Mouse (Mus musculus) intestine, embryonic 15.5 days (tissue): ENCODE results near the gene Fbxo27. TPM values are rescaled to one million over a fixed set of nuclear protein-coding genes. Genes with fewer than 3 reads are reported as not detected.

Experiments
- ATAC-seq: fragments of 200-750 bp; cut with Nextera tagmentation; 2 replicates; pipeline ENCODE4 v1.8.0; 2017; ENCODE audit warnings: moderate TSS enrichment, moderate library complexity
- H3K27ac ChIP-seq: fragments of 300-500 bp; sonication (generic); 2 replicates; pipeline ENCODE4 v1.5.1; 2015; ENCODE audit warnings: mild to moderate bottlenecking, inconsistent platforms
- H3K27me3 ChIP-seq: fragments of 300-500 bp; sonication (generic); replicated peaks from 2 replicates; pipeline ENCODE4 v1.6.1; 2015; ENCODE audit warnings: inconsistent platforms
- H3K36me3 ChIP-seq: fragments of 300-500 bp; sonication (generic); 2 replicates; pipeline ENCODE4 v1.6.1; 2015; ENCODE audit warnings: inconsistent platforms
- H3K4me1 ChIP-seq: fragments of 300-500 bp; sonication (generic); replicated peaks from 2 replicates; pipeline ENCODE4 v1.6.1; 2015; ENCODE audit warnings: inconsistent platforms
- H3K4me2 ChIP-seq: fragments of 300-500 bp; sonication (generic); replicated peaks from 2 replicates; pipeline ENCODE4 v1.6.1; 2015; ENCODE audit warnings: mild to moderate bottlenecking, inconsistent platforms
- H3K4me3 ChIP-seq: fragments of 300-500 bp; sonication (generic); replicated peaks from 2 replicates; pipeline ENCODE4 v1.5.1; 2015; ENCODE audit warnings: inconsistent platforms
- H3K9ac ChIP-seq: fragments of 300-500 bp; sonication (generic); 2 replicates; pipeline ENCODE4 v1.6.1; 2015; ENCODE audit warnings: inconsistent platforms
- H3K9me3 ChIP-seq: fragments of 300-500 bp; sonication (generic); 2 replicates; pipeline ENCODE4 v1.6.1; 2016; ENCODE audit warnings: inconsistent platforms
- WGBS: fragments of 180-500 bp; shearing (Covaris S2); methylation state at CpG from one replicate; pipeline ENCODE4 v1.1.7; 2015; 5-methylcytosine and 5-hydroxymethylcytosine counted together
- polyA plus RNA-seq: library from polyadenylated mRNA; unstranded; fragments of >200 nt; fragmentation: Nextera tagmentation; extraction: Ambion mirVana; gene quantifications from 2 replicates; pipeline ENCODE4 v1.2.1, GENCODE M21; 2015

Gene Fbxo27
- polyA plus RNA-seq, 1 experiment from 2014 or later = 2.9 TPM

DNA sequence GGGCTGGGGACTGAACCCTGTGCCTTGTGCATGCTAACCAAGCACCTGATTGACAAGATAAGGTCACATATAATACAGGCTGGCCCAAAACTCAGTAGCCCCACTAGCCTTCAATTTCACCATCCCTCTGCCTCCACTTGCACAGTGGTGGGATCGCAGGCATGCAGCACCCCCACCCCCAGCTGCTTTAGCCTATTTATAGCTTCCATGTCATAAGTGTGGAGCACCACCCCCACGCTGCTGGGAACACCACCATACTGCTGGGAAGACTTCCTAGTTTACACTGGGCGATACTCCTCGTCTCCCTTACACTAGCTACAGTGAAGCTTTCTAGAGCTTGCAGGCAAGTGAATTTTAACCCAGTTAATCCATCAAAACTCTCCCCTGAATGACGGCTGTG, 22.0 kb downstream of the Fbxo27 start:
- no peaks in the 10 kb centered on the region for H3K9me3 ChIP-seq
- H3K9ac ChIP-seq = no peak overlapping the region
- H3K36me3 ChIP-seq = no peaks in the 10 kb centered on the region
- no peaks in the 10 kb centered on the region for H3K27me3 ChIP-seq
- WGBS = 74% methylated on average over 5 of the region's 5 CpGs
- no peak overlapping the region for H3K4me2 ChIP-seq
- H3K4me1 ChIP-seq = 0 out of 2 replicates have a peak, but pooled peaks cover 2% of the 10 kb centered on the region
- no peak overlapping the region for H3K4me3 ChIP-seq
- no peak overlapping the region for H3K27ac ChIP-seq
- ATAC-seq = no peak

GRCm38 (mm10) chr7:28715598-28715997, 22.9 kb downstream of the Fbxo27 start:
- no peak overlapping the region for H3K4me3 ChIP-seq
- no peak overlapping the region for H3K27ac ChIP-seq
- H3K9me3 ChIP-seq = no peaks in the 10 kb centered on the region
- H3K4me1 ChIP-seq = 0 out of 2 replicates have a peak, but pooled peaks cover 2% of the 10 kb centered on the region
- H3K36me3 ChIP-seq = no peaks in the 10 kb centered on the region
- WGBS = 94% methylated on average over 2 of the region's 2 CpGs
- no peaks in the 10 kb centered on the region for H3K27me3 ChIP-seq
- H3K9ac ChIP-seq = no peak overlapping the region
- no peak for ATAC-seq
- H3K4me2 ChIP-seq = no peak overlapping the region

DNA sequence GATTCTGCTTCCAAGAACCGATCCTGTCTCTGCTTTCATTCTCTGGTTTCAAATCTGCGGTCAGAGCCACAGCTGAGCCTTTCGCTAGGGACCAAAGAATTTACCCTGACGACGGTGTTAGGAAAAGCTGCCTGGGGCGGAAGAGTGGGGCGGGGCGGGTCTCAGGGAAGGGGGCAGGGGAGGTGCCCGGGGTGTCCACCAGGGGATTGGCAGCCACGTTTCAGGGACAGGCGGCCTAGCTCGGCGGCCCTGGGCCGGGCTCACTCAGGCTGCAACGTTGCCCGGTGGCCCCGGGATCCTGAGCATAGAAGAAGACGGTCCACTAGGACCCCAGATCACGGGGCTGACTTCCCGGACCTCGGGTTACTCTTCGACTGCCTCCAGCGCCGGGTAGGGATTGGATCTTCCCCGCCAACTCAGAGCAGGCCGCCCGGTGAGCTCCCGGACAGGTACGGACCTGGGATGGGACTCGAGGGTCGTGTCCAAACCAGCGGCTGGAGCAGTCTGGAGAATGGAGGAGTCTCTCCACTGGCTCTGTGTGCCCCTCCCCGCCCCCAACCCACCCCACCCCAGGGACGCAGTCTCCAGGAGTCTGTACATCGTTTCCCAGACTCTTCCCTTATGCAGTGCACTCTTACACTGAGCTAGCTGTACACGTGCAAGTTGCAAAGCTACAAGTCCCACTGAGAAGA, 24.1 kb downstream of the Fbxo27 start, which contains the start of gene Fbxo17:
Gene Fbxo17, plus strand, starts transcription at position 215 of the 692 bp plus-strand sequence.
- Histone ChIP-seq H3K9me3 (no peaks in the 10 kb centered on the region), H3K4me1 (0 out of 2 replicates have a peak, but pooled peaks cover 2% of the 10 kb centered on the region), H3K9ac (peak within 1 kb of the TSS; percentile 58), H3K4me2 (peak within 1 kb of the TSS; percentile 91), H3K27ac (no peak within 1 kb of the TSS), H3K36me3 (no peaks in the 10 kb centered on the region), H3K4me3 (peak within 1 kb of the TSS; percentile 51), H3K27me3 (no peaks in the 10 kb centered on the region)
- WGBS = 5% methylated on average over 36 of the region's 36 CpGs
- ATAC-seq = peak; percentile 83

- no peak overlapping the region for H3K4me3 ChIP-seq
- no peaks in the 10 kb centered on the region for H3K9me3 ChIP-seq
- no peak overlapping the region; the same call in 1 of the 2 replicates for H3K4me2 ChIP-seq
- WGBS = 71% methylated on average over 10 of the region's 10 CpGs
- no peaks in the 10 kb centered on the region for H3K27me3 ChIP-seq
- no peak overlapping the region for H3K9ac ChIP-seq
- no peak overlapping the region for H3K27ac ChIP-seq
- no peak for ATAC-seq
- H3K36me3 ChIP-seq = no peaks in the 10 kb centered on the region
- H3K4me1 ChIP-seq = 0 out of 2 replicates have a peak, but pooled peaks cover 2% of the 10 kb centered on the region
These were observed 25.1 kb downstream of the Fbxo27 start for GRCm38 (mm10) chr7:28717726-28718125.

GRCm38 (mm10) chr7:28719159-28719558, 26.5 kb downstream of the Fbxo27 start:
- Histone ChIP-seq H3K4me2 (no peak overlapping the region), H3K36me3 (no peaks in the 10 kb centered on the region), H3K27ac (no peak overlapping the region), H3K9me3 (no peaks in the 10 kb centered on the region), H3K4me1 (0 out of 2 replicates have a peak, but pooled peaks cover 2% of the 10 kb centered on the region), H3K27me3 (no peaks in the 10 kb centered on the region), H3K9ac (no peak overlapping the region), H3K4me3 (no peak overlapping the region)
- ATAC-seq = no peak
- WGBS = 39% methylated on average over 4 of the region's 4 CpGs

DNA sequence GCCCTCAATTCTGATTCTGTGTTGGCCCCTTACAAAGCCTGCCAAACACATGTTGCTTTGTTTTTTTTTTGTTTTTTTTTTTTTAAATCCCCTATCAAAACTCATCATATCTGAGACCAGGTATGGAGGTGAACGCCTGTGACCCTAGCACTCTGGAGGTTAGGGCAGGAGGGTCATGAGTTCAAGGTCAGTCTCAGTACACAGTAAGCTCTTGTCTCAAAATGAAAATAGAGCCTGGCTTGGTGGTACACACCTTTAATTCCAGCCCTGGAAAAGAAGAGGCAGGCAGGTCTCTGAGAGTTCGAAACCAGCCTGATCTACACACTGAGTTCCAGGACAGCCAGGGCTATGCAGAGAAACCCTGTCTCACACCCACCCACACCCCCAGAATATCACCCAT, 27.0 kb downstream of the Fbxo27 start:
- Histone ChIP-seq H3K27ac (no peak overlapping the region), H3K9me3 (no peaks in the 10 kb centered on the region), H3K4me2 (no peak overlapping the region), H3K36me3 (no peaks in the 10 kb centered on the region), H3K4me3 (no peak overlapping the region), H3K9ac (no peak overlapping the region), H3K4me1 (0 out of 2 replicates have a peak, but pooled peaks cover 2% of the 10 kb centered on the region), H3K27me3 (no peaks in the 10 kb centered on the region)
- no peak for ATAC-seq
- WGBS = 81% methylated on average over 2 of the region's 2 CpGs

- Histone ChIP-seq H3K9ac (no peak overlapping the region), H3K27me3 (no peaks in the 10 kb centered on the region), H3K36me3 (no peaks in the 10 kb centered on the region), H3K27ac (no peak overlapping the region), H3K4me3 (no peak overlapping the region), H3K9me3 (no peaks in the 10 kb centered on the region), H3K4me2 (no peak overlapping the region), H3K4me1 (0 out of 2 replicates have a peak, but pooled peaks cover 2% of the 10 kb centered on the region)
- WGBS = 80% methylated on average over 3 of the region's 3 CpGs
- ATAC-seq = no peak
These were observed 28.3 kb downstream of the Fbxo27 start for GRCm38 (mm10) chr7:28720753-28721537.

GRCm38 (mm10) chr7:28722079-28722478, 29.4 kb downstream of the Fbxo27 start:
- 95% methylated on average over 7 of the region's 7 CpGs for whole genome bisulfite sequencing
- Histone ChIP-seq H3K27ac (no peak overlapping the region), H3K4me2 (no peak overlapping the region), H3K36me3 (no peaks in the 10 kb centered on the region), H3K9me3 (no peaks in the 10 kb centered on the region), H3K27me3 (no peaks in the 10 kb centered on the region), H3K4me3 (no peak overlapping the region), H3K9ac (no peak overlapping the region), H3K4me1 (0 out of 2 replicates have a peak, but pooled peaks cover 2% of the 10 kb centered on the region)
- no peak for ATAC-seq

DNA sequence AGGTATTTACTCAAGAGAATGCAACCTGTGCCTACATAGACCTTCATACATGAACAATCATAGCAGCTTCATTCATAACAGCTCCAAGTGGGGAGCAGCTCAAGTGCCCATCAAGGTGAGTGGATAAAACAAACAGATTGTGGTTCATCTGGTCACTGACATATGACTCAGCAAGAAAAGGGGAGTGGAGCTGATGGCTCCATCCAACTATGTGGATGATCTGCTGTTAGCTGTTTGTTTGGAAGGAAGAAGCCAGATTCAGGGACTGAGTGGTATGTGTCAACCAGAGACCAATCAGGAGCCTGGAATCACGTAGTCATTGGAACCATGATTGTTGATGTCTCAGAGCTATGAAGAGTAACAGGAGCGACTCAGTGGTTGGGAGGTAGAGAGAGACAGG, 32.0 kb downstream of the Fbxo27 start:
- H3K36me3 ChIP-seq = no peaks in the 10 kb centered on the region

GRCm38 (mm10) chr7:28726600-28726999, 34.0 kb downstream of the Fbxo27 start:
- no peak overlapping the region for H3K4me3 ChIP-seq
- WGBS = 9% methylated on average over 14 of the region's 14 CpGs

More for the DNA sequence above, 32.0 kb downstream of the Fbxo27 start:
- Histone ChIP-seq H3K4me3 (no peak overlapping the region), H3K9ac (no peak overlapping the region), H3K27me3 (no peaks in the 10 kb centered on the region), H3K9me3 (no peaks in the 10 kb centered on the region), H3K4me2 (no peak overlapping the region), H3K27ac (no peak overlapping the region), H3K4me1 (no peaks in the 10 kb centered on the region)
- WGBS = 95% methylated on average over 2 of the region's 2 CpGs
- ATAC-seq = no peak

GRCm38 (mm10) chr7:28727649-28728340, 35.1 kb downstream of the Fbxo27 start:
- 0 out of 2 replicates have a peak, but pooled peaks cover 4% of the 10 kb centered on the region for H3K4me1 ChIP-seq
- H3K27ac ChIP-seq = no peak overlapping the region
- H3K4me3 ChIP-seq = no peak overlapping the region
- H3K27me3 ChIP-seq = no peaks in the 10 kb centered on the region
- H3K36me3 ChIP-seq = no peaks in the 10 kb centered on the region
- no peaks in the 10 kb centered on the region; the same call in 1 of the 2 replicates for H3K9me3 ChIP-seq
- H3K4me2 ChIP-seq = no peak overlapping the region
- 55% methylated on average over 10 of the region's 10 CpGs for WGBS
- ATAC-seq = no peak
- H3K9ac ChIP-seq = no peak overlapping the region

More at GRCm38 (mm10) chr7:28726600-28726999, 34.0 kb downstream of the Fbxo27 start:
- H3K4me1 ChIP-seq = no peaks in the 10 kb centered on the region
- H3K9me3 ChIP-seq = no peaks in the 10 kb centered on the region; the same call in 1 of the 2 replicates
- H3K27me3 ChIP-seq = no peaks in the 10 kb centered on the region
- H3K4me2 ChIP-seq = peak overlapping the region; percentile 28; the same call in 1 of the 2 replicates
- no peaks in the 10 kb centered on the region for H3K36me3 ChIP-seq
- no peak overlapping the region for H3K9ac ChIP-seq
- no peak overlapping the region for H3K27ac ChIP-seq
- ATAC-seq = peak; percentile 71; the same call in 1 of the 2 replicates
